Mouse (Mus musculus) stomach, postnatal 0 days (tissue): Measurements from ENCODE around the gene Asz1.

ENCODE experiments used
- CTCF ChIP-seq: IDR thresholded peaks from 2 replicates; pipeline ENCODE4 v1.5.1; 2016; ENCODE audit warnings: antibody characterized with exemption, low read depth, mild to moderate bottlenecking, moderate library complexity
- EP300 ChIP-seq: optimal IDR thresholded peaks from 2 replicates; pipeline ENCODE3; 2016; ENCODE audit warnings: antibody characterized with exemption

GRCm38 (mm10) chr6:18076986-18077385, 31.9 kb downstream of the Asz1 start:
- TF ChIP-seq CTCF (no peak), EP300 (no peak)
